Mouse (Mus musculus) heart, postnatal 10 days (tissue): ENCODE measurements around the gene Cerkl. TPM values are rescaled to one million over a fixed set of nuclear protein-coding genes. Genes with fewer than 3 reads are reported as not detected.

Source experiments
- DNase-seq, 2 experiments: peaks; one replicate each; pipeline ENCODE4 v3.0.0; 2021
- intact Hi-C: fragments of 180-260 bp; cut with DNase I; formaldehyde crosslinking; loops from one replicate; pipeline ENCODE4 v1.15.1; 2025
- total RNA-seq, 2 experiments: library from RNA; stranded (reverse); gene quantifications; 2 replicates each; pipeline ENCODE4 v1.2.3; 2021

Cerkl gene
- total RNA-seq, 2 experiments from 2014 or later = 1.2 to 1.5 TPM

- intact Hi-C loops = loop anchor here (10.0 kb wide), 2 partner anchors 266 to 414 kb away; no protein-coding TSS in a partner anchor
Measured at GRCm38 (mm10) chr2:79378346-79379086, 78.1 kb downstream of the Cerkl start.

GRCm38 (mm10) chr2:79372486-79373200 lies 83.9 kb downstream of the Cerkl start:
- intact Hi-C loops = loop anchor here (1.0 to 10.0 kb wide), 4 partner anchors 127 to 408 kb away; no protein-coding TSS in a partner anchor
- peak; percentile 9 to 38 for DNase-seq

More at GRCm38 (mm10) chr2:79378346-79379086, 78.1 kb downstream of the Cerkl start:
- DNase-seq = no peak

GRCm38 (mm10) chr2:79372154-79372467 lies 84.5 kb downstream of the Cerkl start:
- intact Hi-C loops = loop anchor here (1.0 to 10.0 kb wide), 4 partner anchors 127 to 407 kb away; no protein-coding TSS in a partner anchor
- no peak for DNase-seq

- intact Hi-C loops = loop anchor here (1.0 to 10.0 kb wide), 4 partner anchors 128 to 407 kb away; no protein-coding TSS in a partner anchor
- no peak for DNase-seq
Measured at GRCm38 (mm10) chr2:79371326-79372153, 85.0 kb downstream of the Cerkl start.

GRCm38 (mm10) chr2:79370711-79371312 lies 85.8 kb downstream of the Cerkl start:
- intact Hi-C loops = loop anchor here (5.0 to 10.0 kb wide), 3 partner anchors 274 to 406 kb away; no protein-coding TSS in a partner anchor
- DNase-seq = peak; percentile 17 to 39

GRCm38 (mm10) chr2:79369905-79370304 lies 86.7 kb downstream of the Cerkl start:
- intact Hi-C loops = loop anchor here (5.0 to 10.0 kb wide), 3 partner anchors 275 to 405 kb away; no protein-coding TSS in a partner anchor
- no peak for DNase-seq

GRCm38 (mm10) chr2:79369061-79369524 lies 87.5 kb downstream of the Cerkl start:
- intact Hi-C loops = no loop called here
- no peak for DNase-seq

- intact Hi-C loops = no loop called here
- DNase-seq = no peak
Measured at GRCm38 (mm10) chr2:79368661-79369060, 87.9 kb downstream of the Cerkl start.

GRCm38 (mm10) chr2:79367451-79368450 lies 88.8 kb downstream of the Cerkl start:
- DNase-seq = peak; percentile 12 to 28

GRCm38 (mm10) chr2:79363920-79364319 lies 92.7 kb downstream of the Cerkl start:
- intact Hi-C loops = no loop called here

More at GRCm38 (mm10) chr2:79367451-79368450, 88.8 kb downstream of the Cerkl start:
- intact Hi-C loops = no loop called here

GRCm38 (mm10) chr2:79362029-79362428 lies 94.6 kb downstream of the Cerkl start:
- DNase-seq = no peak
- intact Hi-C loops = no loop called here

More at GRCm38 (mm10) chr2:79363920-79364319, 92.7 kb downstream of the Cerkl start:
- no peak for DNase-seq

GRCm38 (mm10) chr2:79357835-79358234 lies 98.8 kb downstream of the Cerkl start:
- DNase-seq = no peak
- intact Hi-C loops = no loop called here

- intact Hi-C loops = no loop called here
- DNase-seq = no peak
Measured at GRCm38 (mm10) chr2:79354773-79355172, 101.8 kb downstream of the Cerkl start.

GRCm38 (mm10) chr2:79352100-79352802 lies 104.3 kb downstream of the Cerkl start:
- intact Hi-C loops = no loop called here
- DNase-seq = no peak

- DNase-seq = no peak
- intact Hi-C loops = no loop called here
Measured at GRCm38 (mm10) chr2:79351179-79352099, 105.1 kb downstream of the Cerkl start.

GRCm38 (mm10) chr2:79343115-79343514 lies 113.5 kb downstream of the Cerkl start:
- no peak for DNase-seq
- intact Hi-C loops = no loop called here

- no peak for DNase-seq
- intact Hi-C loops = no loop called here
Measured at GRCm38 (mm10) chr2:79339003-79339402, 117.6 kb downstream of the Cerkl start.
